Mouse (Mus musculus) myocyte (in vitro differentiated cells): Measurements from ENCODE around the gene Pou4f1. TPM values are rescaled to one million over a fixed set of nuclear protein-coding genes. Genes with fewer than 3 reads are reported as not detected.
A peak's percentile ranks its signal among the peaks of the same experiment; 100 is the strongest.
"Not testable (repeated sequence)": the region's sequence is repeated elsewhere in the genome, so short reads cannot be mapped to it uniquely, and the experiment has no call there.

Experiments
- H3K27me3 ChIP-seq: one replicate; pipeline ENCODE4 v1.6.1; 2011; ENCODE audit not compliant: control insufficient read depth, insufficient read depth, insufficient read length
- H3K36me3 ChIP-seq: one replicate; pipeline ENCODE4 v1.6.1; 2011; ENCODE audit not compliant: control insufficient read depth, insufficient read depth
- H3K4me2 ChIP-seq: one replicate; pipeline ENCODE4 v1.6.1; 2011; ENCODE audit warnings: low read depth, control low read depth
- H3K4me3 ChIP-seq: one replicate; pipeline ENCODE4 v1.5.1; 2011; ENCODE audit warnings: mild to moderate bottlenecking, control low read depth, moderate library complexity
- H3K79me2 ChIP-seq: one replicate; pipeline ENCODE4 v1.6.1; 2011; ENCODE audit not compliant: control insufficient read depth, insufficient read depth
- H3ac ChIP-seq: one replicate; pipeline ENCODE4 v1.6.1; 2011; ENCODE audit not compliant: control insufficient read depth, insufficient read length
- CEBPB ChIP-seq: IDR thresholded peaks from 2 replicates; pipeline ENCODE4 v1.6.1; 2011; ENCODE audit warnings: mild to moderate bottlenecking, moderate library complexity; ENCODE audit not compliant: poor library complexity, insufficient read depth, severe bottlenecking
- E2F4 ChIP-seq: IDR thresholded peaks from one replicate; pipeline ENCODE4 v1.6.1; 2011; ENCODE audit warnings: mild to moderate bottlenecking, control low read depth, moderate library complexity; ENCODE audit not compliant: insufficient read depth
- MAX ChIP-seq: IDR thresholded peaks from one replicate; pipeline ENCODE4 v1.6.1; 2011; ENCODE audit warnings: low read depth, mild to moderate bottlenecking, control low read depth
- MYOD1 ChIP-seq, 3 experiments: IDR thresholded peaks; one replicate each; pipeline ENCODE4 v1.6.1; 2011; ENCODE audit warnings: control low read depth in 2 of 3, low read depth in 2 of 3, mild to moderate bottlenecking in 2 of 3, moderate library complexity in 1 of 3; ENCODE audit not compliant: insufficient read length in 2 of 3, control insufficient read depth in 1 of 3
- MYOG ChIP-seq, 3 experiments: IDR thresholded peaks; one replicate each; pipeline ENCODE4 v1.6.1; 2011; ENCODE audit warnings: control low read depth in 2 of 3, low read depth in 2 of 3, mild to moderate bottlenecking in 2 of 3; ENCODE audit not compliant: insufficient read length in 2 of 3, control insufficient read depth in 1 of 3, insufficient read depth in 1 of 3
- POLR2A ChIP-seq: IDR thresholded peaks from one replicate; pipeline ENCODE4 v1.6.1; 2011; ENCODE audit warnings: low read depth, mild to moderate bottlenecking, control low read depth, moderate library complexity; ENCODE audit not compliant: insufficient read length
- POLR2AphosphoS2 ChIP-seq: IDR thresholded peaks from one replicate; pipeline ENCODE4 v1.6.1; 2011; ENCODE audit warnings: low read depth, control low read depth; ENCODE audit not compliant: insufficient read length
- REST ChIP-seq: IDR thresholded peaks from one replicate; pipeline ENCODE4 v1.6.1; 2011; ENCODE audit warnings: mild to moderate bottlenecking, control low read depth, moderate library complexity; ENCODE audit not compliant: insufficient read depth, insufficient read length
- SRF ChIP-seq: IDR thresholded peaks from one replicate; pipeline ENCODE4 v1.6.1; 2011; ENCODE audit warnings: low read depth; ENCODE audit not compliant: control insufficient read depth, insufficient read length
- TCF12 ChIP-seq: IDR thresholded peaks from one replicate; pipeline ENCODE4 v1.6.1; 2011; ENCODE audit warnings: mild to moderate bottlenecking, control low read depth; ENCODE audit not compliant: poor library complexity, insufficient read depth, severe bottlenecking
- TCF3 ChIP-seq: IDR thresholded peaks from one replicate; pipeline ENCODE4 v1.6.1; 2011; ENCODE audit warnings: low read depth, control low read depth; ENCODE audit not compliant: insufficient read length
- USF1 ChIP-seq: IDR thresholded peaks from one replicate; pipeline ENCODE4 v1.6.1; 2011; ENCODE audit warnings: low read depth, mild to moderate bottlenecking, control low read depth, moderate library complexity
- polyA plus RNA-seq: library from polyadenylated mRNA; unstranded; fragments of >200 nt; fragmentation: generic; extraction: Trizol; gene quantifications from one replicate; pipeline ENCODE4 v1.2.1, GENCODE M21; 2012; ENCODE audit warnings: missing spikeins

The Pou4f1 gene
- polyA plus RNA-seq = 0.83 TPM

- Histone ChIP-seq H3K79me2 (no peaks in the 10 kb centered on the region), H3K4me3 (peak within 1 kb of the TSS; percentile 18), H3K36me3 (no peaks in the 10 kb centered on the region), H3K4me2 (peak within 1 kb of the TSS; percentile 78), H3ac (peak within 1 kb of the TSS; percentile 52), H3K27me3 (peaks cover 36% of the 10 kb centered on the region)
- TF ChIP-seq POLR2A = peak; percentile 53
- peak; percentile 69 for TF ChIP-seq TCF3
- peak; percentile 20 for TF ChIP-seq TCF12
- peak in 2 of 3 experiments; percentile 59 to 64 for TF ChIP-seq MYOG (IDR thresholded peaks at IDR 0.05; ENCODE audit: control insufficient read depth in 1 of 3, insufficient read depth in 1 of 3, insufficient read length in 2 of 3, low read depth in 2 of 3)
- TF ChIP-seq MYOD1 (IDR thresholded peaks at IDR 0.05; ENCODE audit: control insufficient read depth in 1 of 3, insufficient read length in 2 of 3, low read depth in 2 of 3) = peak in 2 of 3 experiments; percentile 93 to 94
- TF ChIP-seq USF1 = no peak
- no peak for TF ChIP-seq SRF
Measured at GRCm38 (mm10) chr14:104467966-104468622, at the start of gene Pou4f1. Gene Pou4f1 (minus strand): TSS chr14:104467999.

GRCm38 (mm10) chr14:104511664-104512063, 43.9 kb upstream of the Pou4f1 start:
- no peak overlapping the region for H3K4me3 ChIP-seq
- no peak overlapping the region for H3K4me2 ChIP-seq
- H3ac ChIP-seq = no peak overlapping the region
- H3K79me2 ChIP-seq = peaks cover 67% of the 10 kb centered on the region
- TF ChIP-seq TCF12 = no peak
- no peak for TF ChIP-seq MYOG (IDR thresholded peaks at IDR 0.05; ENCODE audit: control insufficient read depth in 1 of 3, insufficient read depth in 1 of 3, insufficient read length in 2 of 3, low read depth in 2 of 3)
- TF ChIP-seq POLR2A = no peak
- no peak for TF ChIP-seq TCF3
- peaks cover 6% of the 10 kb centered on the region for H3K36me3 ChIP-seq
- no peaks in the 10 kb centered on the region for H3K27me3 ChIP-seq

GRCm38 (mm10) chr14:104502761-104503160, 35.0 kb upstream of the Pou4f1 start:
- not testable (repeated sequence) for H3K27me3 ChIP-seq, H3K79me2 ChIP-seq, H3K4me3 ChIP-seq, H3ac ChIP-seq, H3K4me2 ChIP-seq, H3K36me3 ChIP-seq

GRCm38 (mm10) chr14:104479751-104480150, 12.0 kb upstream of the Pou4f1 start:
- TF ChIP-seq MAX (no peak), POLR2AphosphoS2 (no peak), E2F4 (no peak), TCF12 (no peak), USF1 (no peak), MYOD1 (IDR thresholded peaks at IDR 0.05; ENCODE audit: control insufficient read depth in 1 of 3, insufficient read length in 2 of 3, low read depth in 2 of 3) (no peak), REST (no peak), TCF3 (no peak), MYOG (IDR thresholded peaks at IDR 0.05; ENCODE audit: control insufficient read depth in 1 of 3, insufficient read depth in 1 of 3, insufficient read length in 2 of 3, low read depth in 2 of 3) (no peak), POLR2A (no peak), CEBPB (no peak), SRF (no peak)
- Histone ChIP-seq H3K79me2 (no peaks in the 10 kb centered on the region), H3K4me3 (no peak overlapping the region), H3K36me3 (peaks cover 17% of the 10 kb centered on the region), H3K4me2 (no peak overlapping the region), H3ac (no peak overlapping the region), H3K27me3 (no peaks in the 10 kb centered on the region)

- Histone ChIP-seq H3K79me2 (no peaks in the 10 kb centered on the region), H3ac (no peak overlapping the region), H3K36me3 (peaks cover 17% of the 10 kb centered on the region), H3K4me2 (no peak overlapping the region), H3K27me3 (no peaks in the 10 kb centered on the region), H3K4me3 (no peak overlapping the region)
- TF ChIP-seq POLR2A = no peak
- TF ChIP-seq SRF = no peak
- no peak for TF ChIP-seq USF1
- TF ChIP-seq POLR2AphosphoS2 = no peak
- TF ChIP-seq TCF3 = no peak
- TF ChIP-seq CEBPB = no peak
- no peak for TF ChIP-seq MYOG (IDR thresholded peaks at IDR 0.05; ENCODE audit: control insufficient read depth in 1 of 3, insufficient read depth in 1 of 3, insufficient read length in 2 of 3, low read depth in 2 of 3)
- TF ChIP-seq E2F4 = no peak
- no peak for TF ChIP-seq MAX
Measured at GRCm38 (mm10) chr14:104478593-104478992, 10.8 kb upstream of the Pou4f1 start.
